Mouse (Mus musculus): ENCODE results near the gene Birc3.

DNA sequence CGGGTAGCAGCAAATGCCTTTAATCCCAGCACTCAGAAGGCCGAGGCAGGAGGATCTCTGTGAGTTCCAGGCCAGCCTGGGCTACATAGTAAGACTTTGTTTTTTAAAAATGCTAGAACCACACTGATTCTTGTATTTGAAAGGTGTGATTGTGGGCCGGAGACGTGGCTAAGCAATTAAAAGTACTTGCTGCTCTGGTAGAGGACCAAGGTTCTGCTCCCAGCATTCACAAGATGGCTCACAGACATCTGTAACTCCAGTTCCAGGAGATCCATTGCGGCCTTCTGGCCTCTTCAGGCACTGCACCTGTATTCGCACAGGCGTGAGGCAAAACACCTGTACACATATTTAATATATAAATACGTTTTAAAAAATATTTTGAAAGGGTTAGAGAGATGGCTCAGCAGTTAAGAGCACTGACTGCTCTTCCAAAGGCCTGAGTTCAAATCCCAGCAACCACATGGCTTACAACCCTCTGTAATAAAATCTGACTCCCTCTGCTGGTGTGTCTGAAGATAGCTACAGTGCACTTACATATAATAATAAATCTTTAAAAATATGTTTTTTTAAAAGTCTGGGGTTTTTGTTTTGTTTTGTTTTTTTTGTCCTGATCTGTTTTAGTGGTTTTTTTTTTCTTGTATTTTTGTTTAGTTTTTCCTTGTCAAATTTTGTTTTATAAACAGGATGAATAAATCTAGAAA is 675 bp upstream of the Birc3 start:
- TF ChIP-seq POLR2A (IDR thresholded peaks at IDR 0.05; ENCODE audit: insufficient read depth, low read depth, low read length) = no peak
- TF ChIP-seq CTCF (IDR thresholded peaks at IDR 0.05; ENCODE audit: insufficient read depth, low read depth, low read length) = no peak
